Mouse (Mus musculus): ENCODE data around the gene Tesk2. TPM values are rescaled to one million over a fixed set of nuclear protein-coding genes. Genes with fewer than 3 reads are reported as not detected.

Gene Tesk2
- polyA plus RNA-seq, 1 experiment from 2014 or later, result 2.6 TPM

DNA sequence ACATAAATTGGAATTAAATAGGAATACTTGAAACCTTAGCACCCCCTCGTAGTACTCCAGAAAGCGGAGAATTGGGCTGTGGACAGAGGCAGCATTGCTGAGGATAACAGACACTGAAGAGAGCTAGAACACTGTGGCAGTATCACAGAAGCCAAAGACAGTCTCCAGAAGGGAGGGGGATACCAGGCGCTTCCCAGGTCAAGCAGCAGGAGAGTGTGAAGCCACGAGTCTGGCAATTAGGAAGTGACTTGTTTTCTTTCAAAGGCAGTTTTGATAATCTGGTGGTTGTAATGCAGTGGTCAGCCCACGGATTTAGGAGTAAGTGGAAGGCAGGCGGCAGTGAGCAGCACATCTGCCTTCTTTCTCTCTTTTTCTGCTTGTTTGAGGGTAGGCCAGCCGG is 1.5 kb downstream of the Tesk2 start:
- Histone ChIP-seq H3K27me3 (replicated peaks) (peaks cover 5% of the 10 kb centered on the region; the same call in 1 of the 2 replicates), H3K9ac (no peak overlapping the region), H3K36me3 (replicated peaks) (no peaks in the 10 kb centered on the region), H3K4me3 (no peak overlapping the region), H3K9me3 (no peaks in the 10 kb centered on the region), H3K27ac (no peak overlapping the region), H3K4me1 (peaks cover 18% of the 10 kb centered on the region), H3K4me2 (0 out of 2 replicates have a peak overlapping the region, but pooled peaks have one; percentile 98)
- 45% methylated on average over 7 of the region's 7 CpGs for WGBS
- no peak for ATAC-seq (replicated peaks)

DNA sequence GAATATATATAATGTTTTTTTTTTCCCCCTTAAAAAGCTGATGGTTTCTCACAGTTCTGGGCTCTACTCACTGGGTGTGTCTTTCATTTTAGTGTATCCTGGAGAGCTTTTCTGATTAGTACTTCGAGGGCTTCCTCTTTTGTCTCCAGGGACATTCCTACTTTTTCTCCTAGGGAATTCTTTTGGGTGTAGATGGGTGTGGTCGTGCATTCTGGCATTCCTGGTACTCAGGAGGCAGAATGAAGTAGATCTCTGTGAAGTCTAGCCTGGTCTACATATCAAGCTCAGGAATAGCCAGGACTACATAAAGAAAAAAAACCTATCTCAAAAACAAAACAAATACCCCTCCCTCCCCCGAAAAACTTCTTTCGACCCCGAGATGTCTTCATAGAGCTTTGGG is 4.7 kb downstream of the Tesk2 start:
- ATAC-seq (replicated peaks), result no peak
- 85% methylated on average over 5 of the region's 5 CpGs for WGBS
- no peaks in the 10 kb centered on the region for H3K36me3 ChIP-seq (replicated peaks)
- H3K9me3 ChIP-seq, result no peaks in the 10 kb centered on the region
- no peak overlapping the region for H3K4me2 ChIP-seq
- peaks cover 13% of the 10 kb centered on the region for H3K4me1 ChIP-seq
- H3K27me3 ChIP-seq (replicated peaks), result peaks cover 5% of the 10 kb centered on the region; the same call in 1 of the 2 replicates
- H3K27ac ChIP-seq, result no peak overlapping the region
- H3K9ac ChIP-seq, result no peak overlapping the region
- H3K4me3 ChIP-seq, result no peak overlapping the region

DNA sequence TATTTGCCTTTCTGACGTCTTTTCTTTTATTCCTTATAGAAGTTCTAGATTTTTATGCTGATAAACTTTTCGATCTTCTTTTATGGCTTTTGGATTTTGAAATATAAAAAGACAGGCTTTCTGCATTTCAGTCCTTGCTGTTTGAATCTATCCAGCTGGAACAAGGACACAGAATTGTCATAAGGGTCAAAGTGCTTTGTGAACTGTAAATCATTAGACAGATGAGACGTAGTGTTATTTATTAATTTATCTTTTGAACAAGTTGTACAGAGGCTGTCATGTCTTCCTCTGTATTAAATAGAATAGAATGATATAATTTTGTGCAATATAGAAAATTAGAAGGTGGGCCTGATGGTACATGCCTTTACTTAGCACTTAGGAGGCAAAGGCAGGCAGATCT is 6.7 kb downstream of the Tesk2 start:
- Histone ChIP-seq H3K27me3 (replicated peaks) (peaks cover under 1% of the 10 kb centered on the region; the same call in 1 of the 2 replicates), H3K4me1 (no peaks in the 10 kb centered on the region), H3K36me3 (replicated peaks) (no peaks in the 10 kb centered on the region), H3K9me3 (no peaks in the 10 kb centered on the region), H3K9ac (no peak overlapping the region), H3K4me2 (no peak overlapping the region), H3K27ac (no peak overlapping the region), H3K4me3 (no peak overlapping the region)
- 80% methylated on average over 3 of the region's 3 CpGs for WGBS
- ATAC-seq (replicated peaks), result no peak

DNA sequence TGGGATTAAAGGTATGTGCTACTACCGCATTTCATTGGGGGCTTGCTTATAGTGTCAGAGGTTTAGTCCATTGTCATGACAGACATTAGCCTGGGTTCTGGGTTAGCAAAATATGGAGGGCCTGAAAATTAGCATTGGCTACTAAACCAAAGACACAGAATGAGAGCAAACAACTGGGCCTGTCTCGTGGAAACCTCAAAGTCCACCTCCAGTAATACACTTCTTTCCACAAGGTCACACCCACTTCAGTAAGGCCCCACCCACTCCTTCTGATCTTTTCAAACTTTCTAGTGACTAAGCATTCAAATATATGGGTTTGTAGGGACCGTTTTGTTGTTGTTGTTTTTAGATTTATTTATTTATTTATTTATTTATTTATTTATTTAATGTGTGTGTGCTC is 8.8 kb downstream of the Tesk2 start:
- Histone ChIP-seq H3K27ac (no peak overlapping the region), H3K4me3 (no peak overlapping the region), H3K9me3 (no peaks in the 10 kb centered on the region), H3K36me3 (replicated peaks) (no peaks in the 10 kb centered on the region), H3K9ac (no peak overlapping the region), H3K4me1 (no peaks in the 10 kb centered on the region), H3K4me2 (no peak overlapping the region), H3K27me3 (replicated peaks) (no peaks in the 10 kb centered on the region)
- ATAC-seq (replicated peaks), result no peak
- WGBS, result 94% methylated on average over 3 of the region's 3 CpGs

DNA sequence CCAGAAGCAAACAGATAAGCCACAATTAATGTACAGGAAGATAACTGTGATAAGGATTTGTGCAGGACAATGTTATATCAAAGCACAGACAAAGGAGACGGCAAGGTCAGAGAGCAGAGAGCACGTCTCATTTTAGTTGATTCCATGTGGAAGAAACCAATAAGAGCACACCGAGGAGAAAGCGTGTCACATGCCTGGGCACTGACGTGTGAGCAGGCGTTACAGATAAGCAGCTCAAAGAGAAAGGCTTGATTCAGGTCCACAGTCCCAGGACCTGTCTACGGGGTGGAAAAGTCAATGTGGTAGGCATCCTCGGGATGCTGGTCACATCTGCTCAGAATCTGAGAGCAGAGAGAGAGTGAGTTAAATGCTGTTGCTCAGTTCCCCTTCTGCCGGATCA is 10.3 kb downstream of the Tesk2 start:
- 86% methylated on average over 9 of the region's 9 CpGs for WGBS
- Histone ChIP-seq H3K9ac (no peak overlapping the region), H3K4me3 (no peak overlapping the region), H3K36me3 (replicated peaks) (no peaks in the 10 kb centered on the region), H3K9me3 (no peaks in the 10 kb centered on the region), H3K27me3 (replicated peaks) (no peaks in the 10 kb centered on the region), H3K4me1 (no peaks in the 10 kb centered on the region), H3K27ac (no peak overlapping the region), H3K4me2 (no peak overlapping the region)
- ATAC-seq (replicated peaks), result no peak

DNA sequence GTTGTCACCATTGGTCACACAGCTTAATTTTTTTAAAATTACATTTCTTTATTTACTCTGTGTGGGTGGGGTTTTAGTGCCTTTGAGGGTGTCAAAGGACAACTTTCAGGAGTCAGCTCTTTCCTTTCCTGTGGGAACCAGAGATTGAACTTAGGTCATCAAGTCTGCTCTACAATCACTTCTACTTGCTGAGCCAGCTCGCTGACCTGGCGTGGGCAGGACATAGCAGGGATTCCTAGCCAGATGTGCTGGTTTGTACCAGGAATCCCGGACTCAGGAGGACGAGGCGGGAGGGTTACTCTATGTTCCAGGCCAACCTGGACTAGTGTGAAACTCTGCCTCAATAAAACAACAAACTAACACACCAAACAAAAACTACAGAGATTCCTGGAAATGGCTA is 11.6 kb downstream of the Tesk2 start:
- Histone ChIP-seq H3K4me1 (no peaks in the 10 kb centered on the region), H3K9me3 (no peaks in the 10 kb centered on the region), H3K27me3 (replicated peaks) (no peaks in the 10 kb centered on the region), H3K4me2 (no peak overlapping the region), H3K36me3 (replicated peaks) (no peaks in the 10 kb centered on the region), H3K4me3 (no peak overlapping the region), H3K9ac (no peak overlapping the region), H3K27ac (no peak overlapping the region)
- WGBS, result 80% methylated on average over 5 of the region's 5 CpGs
- no peak for ATAC-seq (replicated peaks)

DNA sequence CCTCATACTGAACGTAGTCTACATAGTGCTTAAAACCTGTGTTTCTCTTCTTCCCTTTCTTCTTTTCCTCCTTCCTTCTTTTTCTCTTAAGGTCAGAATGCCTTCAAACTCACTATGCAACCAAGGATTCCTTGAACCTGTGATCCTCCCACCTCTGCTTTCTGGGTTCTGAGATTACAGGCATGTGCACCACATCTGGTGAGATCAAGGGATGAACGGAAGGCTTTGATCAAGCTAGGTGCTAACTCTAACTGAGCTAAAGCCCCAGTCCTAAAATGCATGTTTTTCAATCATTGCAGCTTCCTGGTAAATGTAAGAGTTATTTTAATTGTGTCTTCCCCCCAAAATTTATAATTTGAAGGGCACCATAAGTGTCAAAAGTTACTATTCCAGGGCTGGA is 14.2 kb downstream of the Tesk2 start:
- Histone ChIP-seq H3K9me3 (no peaks in the 10 kb centered on the region), H3K27me3 (replicated peaks) (no peaks in the 10 kb centered on the region), H3K36me3 (replicated peaks) (no peaks in the 10 kb centered on the region), H3K4me1 (no peaks in the 10 kb centered on the region), H3K27ac (no peak overlapping the region), H3K9ac (no peak overlapping the region), H3K4me2 (no peak overlapping the region), H3K4me3 (no peak overlapping the region)
- no peak for ATAC-seq (replicated peaks)
- 95% methylated on average over 2 of the region's 2 CpGs for WGBS

DNA sequence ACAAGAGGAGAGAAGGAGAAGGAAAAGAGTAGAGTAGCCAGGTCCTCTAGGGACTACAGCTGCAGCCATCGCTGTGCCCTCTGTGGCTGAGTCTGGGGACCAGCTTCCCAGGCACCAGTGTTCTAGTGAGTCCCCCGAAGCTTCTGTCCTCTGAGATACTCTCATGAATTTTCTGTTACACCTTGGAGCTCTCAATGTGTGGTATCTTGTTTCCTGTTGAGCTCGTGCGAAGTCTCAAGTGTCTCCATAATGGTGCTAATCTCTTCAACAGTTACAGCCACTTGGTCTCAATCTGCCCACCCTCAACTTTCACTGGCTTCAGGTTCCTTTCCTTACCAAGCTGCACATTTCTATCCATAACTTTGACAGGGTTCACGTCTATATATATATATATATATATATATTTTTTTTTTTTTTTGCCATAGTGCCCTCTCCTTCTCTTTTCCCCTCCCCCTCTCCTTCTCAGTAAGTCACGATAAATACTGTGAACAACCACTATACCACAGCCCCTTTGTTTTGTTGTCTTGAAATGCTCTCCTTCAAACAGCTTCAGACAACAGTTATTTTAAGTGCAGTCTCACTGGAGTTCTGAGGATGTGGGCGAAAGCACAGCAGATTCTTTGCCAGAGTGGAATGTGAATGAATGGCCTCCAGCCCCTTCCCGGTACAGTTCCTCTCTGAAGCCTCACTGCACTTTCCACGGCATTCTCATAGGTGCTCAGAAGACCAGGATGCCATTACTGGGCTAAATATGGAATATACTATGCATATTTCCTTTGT is 18.4 kb downstream of the Tesk2 start:
- H3K9me3 ChIP-seq, result no peaks in the 10 kb centered on the region
- WGBS, result 88% methylated on average over 9 of the region's 9 CpGs
- H3K27me3 ChIP-seq (replicated peaks), result no peaks in the 10 kb centered on the region

DNA sequence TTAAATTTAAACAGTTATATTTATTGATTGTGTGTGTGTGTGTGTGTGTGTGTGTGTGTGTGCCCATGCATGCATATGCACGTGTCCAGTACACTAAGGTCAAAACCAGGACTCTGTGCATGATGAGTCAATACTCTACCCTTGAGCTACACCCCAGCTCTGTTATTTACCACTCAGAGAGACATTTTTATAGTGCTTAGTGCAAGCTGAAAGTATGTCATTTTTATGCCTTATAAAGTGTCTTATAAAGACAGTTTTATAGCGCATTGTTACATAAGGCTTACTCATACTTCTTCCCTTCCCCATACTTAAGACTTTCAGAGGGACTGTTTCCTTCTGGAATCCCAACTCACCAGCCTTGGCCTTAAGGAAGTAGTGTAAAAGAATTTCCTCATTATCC is 29.0 kb downstream of the Tesk2 start:
- no peak for ATAC-seq (replicated peaks)
- Histone ChIP-seq H3K9ac (no peak overlapping the region), H3K9me3 (no peaks in the 10 kb centered on the region), H3K27ac (no peak overlapping the region), H3K4me2 (no peak overlapping the region), H3K4me1 (no peaks in the 10 kb centered on the region), H3K4me3 (no peak overlapping the region), H3K36me3 (replicated peaks) (no peaks in the 10 kb centered on the region), H3K27me3 (replicated peaks) (no peaks in the 10 kb centered on the region)
- 92% methylated on average over 2 of the region's 2 CpGs for WGBS

More for the DNA sequence above, 18.4 kb downstream of the Tesk2 start:
- Histone ChIP-seq H3K36me3 (replicated peaks) (no peaks in the 10 kb centered on the region), H3K4me3 (no peak overlapping the region), H3K4me2 (no peak overlapping the region), H3K4me1 (no peaks in the 10 kb centered on the region), H3K27ac (no peak overlapping the region), H3K9ac (no peak overlapping the region)
- ATAC-seq (replicated peaks), result no peak

DNA sequence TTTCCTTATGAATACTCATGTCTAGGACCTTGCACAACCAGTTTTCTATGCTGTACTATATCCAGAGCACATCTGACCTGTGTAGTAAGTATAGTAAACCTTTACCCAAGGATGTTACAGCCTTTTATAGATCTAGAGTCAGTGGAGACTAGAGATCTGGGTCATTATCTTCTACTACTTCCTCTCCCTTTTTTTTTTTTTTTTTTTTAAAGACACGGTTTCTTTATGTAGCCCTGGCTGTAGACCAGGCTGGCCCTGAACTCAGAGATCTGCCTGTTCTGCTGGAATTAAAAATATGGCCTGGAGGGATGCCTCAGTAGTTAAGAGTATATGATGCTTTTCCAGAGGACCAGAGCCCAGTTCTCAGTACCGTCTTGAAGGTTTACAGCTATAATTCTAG is 41.2 kb downstream of the Tesk2 start:
- Histone ChIP-seq H3K4me3 (no peak overlapping the region), H3K9ac (no peak overlapping the region), H3K9me3 (no peaks in the 10 kb centered on the region), H3K36me3 (replicated peaks) (no peaks in the 10 kb centered on the region), H3K4me1 (no peaks in the 10 kb centered on the region), H3K27ac (no peak overlapping the region), H3K4me2 (no peak overlapping the region), H3K27me3 (replicated peaks) (no peaks in the 10 kb centered on the region)
- WGBS, result 89% methylated on average over 2 of the region's 2 CpGs
- ATAC-seq (replicated peaks), result no peak

DNA sequence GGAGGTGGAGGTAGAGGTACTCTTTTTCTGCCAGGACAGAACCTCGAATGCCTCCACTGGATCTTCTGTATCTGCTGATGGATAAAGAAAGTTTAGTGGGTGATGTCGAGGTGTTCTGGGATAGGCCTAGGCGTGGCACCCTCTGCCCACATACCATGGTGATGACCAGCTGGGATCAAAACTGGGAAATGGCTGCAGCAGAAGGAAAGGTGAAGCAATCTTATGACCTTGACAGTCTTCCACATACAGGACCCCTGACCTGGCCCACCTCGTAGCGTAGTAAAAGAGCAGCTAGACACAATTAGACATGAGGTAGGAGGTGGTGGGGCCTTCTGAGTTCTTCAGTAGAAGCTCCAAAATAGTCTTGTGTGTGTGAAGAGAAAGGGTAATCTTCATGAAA is 43.3 kb downstream of the Tesk2 start:
- no peak overlapping the region for H3K27ac ChIP-seq
- no peaks in the 10 kb centered on the region for H3K36me3 ChIP-seq (replicated peaks)
- WGBS, result 96% methylated on average over 5 of the region's 5 CpGs
- H3K27me3 ChIP-seq (replicated peaks), result no peaks in the 10 kb centered on the region
- ATAC-seq (replicated peaks), result no peak
- H3K4me1 ChIP-seq, result no peaks in the 10 kb centered on the region
- no peaks in the 10 kb centered on the region for H3K9me3 ChIP-seq
- H3K4me3 ChIP-seq, result no peak overlapping the region
- H3K4me2 ChIP-seq, result no peak overlapping the region
- H3K9ac ChIP-seq, result no peak overlapping the region

DNA sequence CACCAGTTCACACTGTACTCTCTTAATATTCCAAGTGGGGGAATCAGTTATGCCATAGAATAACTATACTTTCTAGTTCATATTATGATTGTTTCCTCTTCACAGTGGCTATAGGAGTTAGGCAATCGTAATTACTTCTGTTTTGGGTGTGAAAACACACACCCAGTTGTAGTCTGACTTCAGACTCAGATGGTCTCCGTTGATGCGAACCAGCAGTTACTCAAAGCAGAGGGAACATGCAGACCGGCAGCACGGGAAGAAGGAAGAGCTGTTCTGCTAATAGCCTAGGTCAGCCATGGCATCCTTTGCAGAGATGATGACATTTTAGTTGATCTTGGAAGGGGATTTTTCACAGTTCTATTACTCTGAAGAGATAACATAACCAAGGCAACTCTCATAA is 47.8 kb downstream of the Tesk2 start:
- Histone ChIP-seq H3K4me1 (no peaks in the 10 kb centered on the region), H3K4me2 (no peak overlapping the region), H3K36me3 (replicated peaks) (no peaks in the 10 kb centered on the region), H3K27ac (no peak overlapping the region), H3K4me3 (no peak overlapping the region), H3K9me3 (no peaks in the 10 kb centered on the region), H3K9ac (no peak overlapping the region), H3K27me3 (replicated peaks) (no peaks in the 10 kb centered on the region)
- ATAC-seq (replicated peaks), result no peak
- 87% methylated on average over 5 of the region's 5 CpGs for WGBS

DNA sequence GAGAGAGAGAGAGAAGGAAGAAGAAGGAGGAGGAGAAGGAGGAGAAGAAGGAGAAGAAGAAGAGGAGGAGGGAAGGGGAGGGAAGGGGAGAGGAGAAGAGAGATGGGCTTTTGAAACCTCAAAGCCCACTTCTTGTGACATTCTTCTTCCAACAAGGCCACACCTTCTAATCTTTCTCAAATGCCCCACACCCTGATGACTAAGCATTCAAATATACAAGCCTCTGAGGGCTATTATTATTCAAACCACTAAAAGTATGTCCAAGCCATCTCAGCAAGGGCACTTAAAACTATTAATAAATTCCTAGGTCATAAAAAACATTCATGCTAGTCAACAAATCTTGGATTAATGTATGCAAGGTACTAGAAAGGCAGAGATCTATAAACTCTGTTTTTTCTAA is 48.3 kb downstream of the Tesk2 start:
- Histone ChIP-seq H3K27ac (no peak overlapping the region), H3K4me2 (no peak overlapping the region), H3K4me1 (no peaks in the 10 kb centered on the region), H3K4me3 (no peak overlapping the region), H3K27me3 (replicated peaks) (no peaks in the 10 kb centered on the region), H3K9me3 (no peaks in the 10 kb centered on the region), H3K9ac (no peak overlapping the region), H3K36me3 (replicated peaks) (no peaks in the 10 kb centered on the region)
- no peak for ATAC-seq (replicated peaks)

All from midbrain, embryonic 15.5 days (tissue).